Mouse (Mus musculus): Measurements from ENCODE around the gene Dpp8. TPM values are rescaled to one million over a fixed set of nuclear protein-coding genes. Genes with fewer than 3 reads are reported as not detected.
A peak's percentile ranks its signal among the peaks of the same experiment; 100 is the strongest.
"Not testable (repeated sequence)": the region's sequence is repeated elsewhere in the genome, so short reads cannot be mapped to it uniquely, and the experiment has no call there.

The Dpp8 gene
- polyA plus RNA-seq, 1 experiment from 2014 or later, result 17.7 TPM

DNA sequence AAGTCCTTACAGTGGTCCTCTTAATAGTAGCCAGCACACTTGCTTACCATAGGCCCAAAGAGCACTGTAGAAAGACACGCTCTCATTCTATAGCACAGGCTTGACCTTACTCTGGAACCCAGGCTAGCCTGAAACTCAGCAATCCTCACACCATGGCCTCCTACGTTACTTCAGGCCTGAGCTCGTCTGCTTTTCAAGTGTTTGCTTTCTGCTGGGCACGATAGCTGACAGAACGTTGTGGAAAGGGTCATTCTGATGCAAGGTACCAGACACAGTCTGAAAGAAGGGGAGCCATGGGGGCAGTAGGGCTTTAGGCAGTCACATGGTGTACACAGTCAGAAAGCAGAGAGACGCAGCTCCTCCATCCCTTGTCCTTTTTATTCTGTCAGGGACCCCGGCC lies 32.0 kb downstream of the Dpp8 start:
- Histone ChIP-seq H3K27ac (replicated peaks) (no peak overlapping the region), H3K9ac (no peak overlapping the region), H3K36me3 (replicated peaks) (peaks cover 89% of the 10 kb centered on the region), H3K9me3 (replicated peaks) (no peaks in the 10 kb centered on the region), H3K4me3 (replicated peaks) (no peak overlapping the region), H3K4me2 (no peak overlapping the region), H3K27me3 (no peaks in the 10 kb centered on the region), H3K4me1 (replicated peaks) (peaks cover 11% of the 10 kb centered on the region)
- 92% methylated on average over 7 of the region's 7 CpGs for WGBS (ENCODE audit: insufficient replicate concordance)
- ATAC-seq (ENCODE audit: insufficient read depth), result no peak

DNA sequence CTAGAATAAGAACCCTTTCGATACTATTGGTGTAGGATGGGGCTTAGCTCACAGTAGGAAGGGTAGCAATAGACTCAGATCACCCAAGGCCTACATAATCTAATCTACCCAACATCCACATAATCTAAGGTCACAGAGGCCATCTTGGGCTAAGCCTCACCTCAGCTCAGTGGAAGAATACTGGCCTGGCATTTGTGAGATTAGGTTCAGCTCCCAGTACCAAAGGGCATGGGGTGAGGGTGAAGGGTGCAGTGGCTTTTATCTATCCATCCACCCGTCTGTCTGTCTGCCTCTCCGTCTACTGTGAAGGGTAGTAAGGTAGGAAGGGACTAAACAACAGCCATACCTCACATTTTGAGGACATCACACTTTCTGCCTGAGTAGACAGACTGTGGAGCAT lies 38.4 kb downstream of the Dpp8 start:
- 29% methylated on average over 3 of the region's 3 CpGs for WGBS (ENCODE audit: insufficient replicate concordance)
- no peaks in the 10 kb centered on the region for H3K27me3 ChIP-seq
- H3K4me3 ChIP-seq (replicated peaks), result no peak overlapping the region
- H3K27ac ChIP-seq (replicated peaks), result peak overlapping the region; percentile 85
- H3K4me1 ChIP-seq (replicated peaks), result peaks cover 53% of the 10 kb centered on the region
- peak overlapping the region; percentile 31 for H3K4me2 ChIP-seq
- H3K9me3 ChIP-seq (replicated peaks), result no peaks in the 10 kb centered on the region
- ATAC-seq (ENCODE audit: insufficient read depth), result peak; percentile 97
- no peak overlapping the region for H3K9ac ChIP-seq
- H3K36me3 ChIP-seq (replicated peaks), result peaks cover 90% of the 10 kb centered on the region

DNA sequence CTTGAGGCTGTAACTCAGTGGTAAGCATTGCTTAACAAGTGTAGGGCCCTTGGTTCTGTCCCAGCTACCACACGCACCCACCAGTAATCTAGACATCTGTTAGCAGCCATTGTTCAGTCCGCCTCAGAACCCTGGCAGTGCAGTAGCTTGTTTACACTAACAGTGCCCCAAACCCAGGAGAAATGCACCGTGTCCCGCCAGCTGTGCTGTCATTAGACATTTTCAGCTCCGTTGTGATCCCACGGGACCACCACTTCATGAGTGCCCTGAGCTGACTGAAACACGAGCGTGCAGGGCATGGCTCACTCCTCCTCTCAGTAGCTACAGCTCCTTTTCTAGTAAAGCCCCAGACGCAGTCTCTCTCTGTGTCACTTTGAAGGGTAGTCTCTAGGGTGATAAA lies 41.3 kb downstream of the Dpp8 start:
- Histone ChIP-seq H3K36me3 (replicated peaks) (peaks cover 92% of the 10 kb centered on the region), H3K27ac (replicated peaks) (no peak overlapping the region), H3K9me3 (replicated peaks) (no peaks in the 10 kb centered on the region), H3K27me3 (no peaks in the 10 kb centered on the region), H3K4me2 (no peak overlapping the region), H3K9ac (no peak overlapping the region), H3K4me3 (replicated peaks) (no peak overlapping the region), H3K4me1 (replicated peaks) (peaks cover 48% of the 10 kb centered on the region)
- ATAC-seq (ENCODE audit: insufficient read depth), result no peak
- 74% methylated on average over 9 of the region's 9 CpGs for WGBS (ENCODE audit: insufficient replicate concordance)

DNA sequence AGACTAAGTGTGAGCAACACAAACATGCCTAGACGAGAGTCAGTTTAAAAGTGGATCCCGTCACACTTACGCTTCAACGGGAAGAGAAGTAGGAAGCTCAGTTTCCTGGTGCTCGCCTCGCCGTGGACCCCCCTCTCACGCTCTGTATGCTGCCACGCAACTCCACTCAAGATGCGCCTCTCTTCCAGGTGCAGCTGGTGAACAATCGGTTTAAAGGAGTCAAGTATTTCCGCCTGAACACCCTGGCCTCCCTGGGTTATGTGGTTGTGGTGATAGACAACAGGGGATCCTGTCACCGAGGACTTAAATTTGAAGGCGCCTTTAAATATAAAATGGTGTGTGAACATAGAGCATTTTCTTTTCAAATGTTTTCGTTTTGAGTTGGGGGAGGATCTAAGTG lies 42.0 kb downstream of the Dpp8 start:
- Histone ChIP-seq H3K9me3 (replicated peaks) (no peaks in the 10 kb centered on the region), H3K9ac (no peak overlapping the region), H3K36me3 (replicated peaks) (peaks cover 92% of the 10 kb centered on the region), H3K27me3 (no peaks in the 10 kb centered on the region), H3K4me1 (replicated peaks) (peaks cover 41% of the 10 kb centered on the region), H3K27ac (replicated peaks) (0 out of 2 replicates have a peak overlapping the region, but pooled peaks have one; percentile 51), H3K4me3 (replicated peaks) (no peak overlapping the region), H3K4me2 (no peak overlapping the region)
- WGBS (ENCODE audit: insufficient replicate concordance), result 69% methylated on average over 15 of the region's 15 CpGs
- ATAC-seq (ENCODE audit: insufficient read depth), result no peak

DNA sequence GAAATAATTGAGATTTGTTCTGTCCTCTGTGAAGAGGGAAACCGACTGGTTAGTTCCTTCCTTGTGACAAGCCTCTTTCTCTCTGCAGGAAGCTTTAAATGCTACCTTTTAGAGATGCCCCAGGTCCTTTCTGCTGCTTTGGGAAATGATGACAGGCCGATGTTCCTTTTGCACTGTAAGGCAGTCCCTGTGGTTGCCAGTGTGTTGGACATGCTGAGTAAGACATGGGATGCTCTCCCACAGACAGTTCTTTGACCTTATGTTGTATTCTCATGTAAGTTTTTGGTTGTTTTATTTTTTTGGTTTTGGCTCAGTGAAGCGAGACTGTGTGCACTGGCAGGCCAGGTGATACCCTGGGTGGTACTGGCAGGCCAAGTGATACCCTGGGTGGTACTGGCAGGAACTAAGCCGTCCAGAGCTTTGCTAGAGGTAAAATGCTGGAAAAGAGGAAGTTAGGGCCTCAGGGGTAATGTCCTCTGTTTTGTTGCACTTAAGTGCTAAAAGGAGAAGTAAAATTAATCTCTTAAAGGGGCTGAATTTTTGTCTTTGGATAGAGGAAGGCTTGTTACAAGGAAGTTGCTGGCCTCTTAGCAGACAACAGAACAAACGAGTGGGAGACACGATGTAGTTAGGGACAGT lies 42.8 kb downstream of the Dpp8 start:
- Histone ChIP-seq H3K4me3 (replicated peaks) (no peak overlapping the region), H3K4me1 (replicated peaks) (peaks cover 35% of the 10 kb centered on the region), H3K36me3 (replicated peaks) (peaks cover 94% of the 10 kb centered on the region), H3K27ac (replicated peaks) (peak overlapping the region; percentile 51; the same call in 1 of the 2 replicates), H3K9me3 (replicated peaks) (no peaks in the 10 kb centered on the region), H3K27me3 (no peaks in the 10 kb centered on the region), H3K9ac (no peak overlapping the region), H3K4me2 (no peak overlapping the region)
- 38% methylated on average over 6 of the region's 6 CpGs for WGBS (ENCODE audit: insufficient replicate concordance)
- ATAC-seq (ENCODE audit: insufficient read depth), result no peak

DNA sequence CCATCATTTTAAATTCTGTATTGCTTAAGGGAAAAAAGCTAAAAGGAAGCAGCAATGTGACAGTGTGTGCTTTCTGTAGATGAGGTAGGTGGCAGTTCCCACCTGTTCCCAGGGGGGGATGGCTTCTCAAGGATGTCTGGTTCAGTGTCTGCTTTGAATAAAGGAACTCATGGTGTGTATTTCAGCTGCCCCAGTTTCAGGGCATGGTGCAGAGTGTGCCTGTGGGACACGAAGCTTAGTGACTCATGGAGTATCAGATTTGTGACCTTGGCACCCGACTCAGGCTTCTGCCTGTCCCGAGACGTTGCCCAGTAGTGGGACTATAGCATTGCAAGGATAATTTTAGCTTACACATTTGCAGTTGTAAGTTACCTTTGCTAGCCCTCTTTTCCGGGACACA lies 45.3 kb downstream of the Dpp8 start:
- Histone ChIP-seq H3K9me3 (replicated peaks) (no peaks in the 10 kb centered on the region), H3K4me2 (no peak overlapping the region), H3K27me3 (no peaks in the 10 kb centered on the region), H3K4me3 (replicated peaks) (no peak overlapping the region), H3K27ac (replicated peaks) (no peak overlapping the region), H3K36me3 (replicated peaks) (peaks cover 97% of the 10 kb centered on the region), H3K9ac (no peak overlapping the region), H3K4me1 (replicated peaks) (peaks cover 12% of the 10 kb centered on the region; the same call in 1 of the 2 replicates)
- no peak for ATAC-seq (ENCODE audit: insufficient read depth)
- WGBS (ENCODE audit: insufficient replicate concordance), result 76% methylated on average over 5 of the region's 5 CpGs

DNA sequence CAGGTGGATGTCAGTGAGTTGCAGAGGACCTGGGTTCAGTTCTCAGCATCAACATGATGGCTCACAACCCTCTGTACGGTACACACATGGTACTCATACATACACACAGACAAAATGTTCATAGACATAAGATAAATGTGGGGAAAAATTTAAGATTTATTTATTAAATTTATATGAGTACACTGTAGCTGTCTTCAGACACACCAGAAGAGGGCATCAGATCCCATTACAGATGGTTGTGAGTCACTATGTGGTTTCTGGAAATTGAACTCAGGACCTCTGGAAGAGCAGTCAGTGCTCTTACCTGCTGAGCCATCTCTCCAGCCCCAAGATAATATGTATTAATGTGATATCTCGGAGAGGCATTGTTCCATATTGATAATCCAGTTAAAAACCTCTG lies 47.9 kb downstream of the Dpp8 start:
- Histone ChIP-seq H3K4me1 (replicated peaks) (peaks cover 12% of the 10 kb centered on the region), H3K36me3 (replicated peaks) (peaks cover 90% of the 10 kb centered on the region)
- not testable (repeated sequence) for H3K4me2 ChIP-seq; H3K27ac ChIP-seq (replicated peaks); H3K27me3 ChIP-seq; H3K9ac ChIP-seq; H3K9me3 ChIP-seq (replicated peaks); ATAC-seq (ENCODE audit: insufficient read depth); H3K4me3 ChIP-seq (replicated peaks)
- WGBS (ENCODE audit: insufficient replicate concordance), result 81% methylated on average over 2 of the region's 2 CpGs

DNA sequence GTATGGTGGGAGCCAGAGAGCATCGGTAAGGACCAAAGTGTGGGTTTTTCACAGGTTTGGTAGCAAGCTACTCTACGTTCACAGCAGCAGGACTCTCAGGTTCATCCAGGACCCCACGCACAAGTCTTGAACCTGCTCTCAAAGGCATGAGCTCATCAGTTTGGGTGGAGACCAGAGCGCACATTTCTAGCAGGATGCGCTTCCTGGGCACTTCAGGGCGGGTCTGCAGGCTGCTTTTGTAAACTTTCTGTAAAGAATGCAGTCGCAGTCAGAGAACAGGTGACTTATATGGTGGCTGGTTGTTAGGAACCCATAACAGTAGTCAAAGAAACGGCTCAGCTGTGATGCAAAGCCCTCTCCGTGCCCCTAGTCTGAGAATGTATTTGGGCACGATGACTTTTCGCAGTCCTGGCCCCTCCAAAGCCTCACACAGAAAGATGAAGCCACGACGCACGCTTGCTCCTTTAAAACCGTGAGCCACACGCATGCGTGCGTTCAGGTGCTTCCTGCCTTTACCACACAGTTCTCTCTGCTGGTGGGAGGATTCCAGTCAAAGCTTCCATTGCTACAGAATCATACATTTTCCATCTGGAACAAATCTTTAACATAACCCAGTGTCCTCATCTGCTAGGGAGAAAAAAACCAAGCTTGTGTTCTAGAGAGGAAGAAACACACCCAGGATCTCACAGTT lies 51.0 kb downstream of the Dpp8 start:
- Histone ChIP-seq H3K27ac (replicated peaks) (no peak overlapping the region), H3K9ac (no peak overlapping the region), H3K9me3 (replicated peaks) (no peaks in the 10 kb centered on the region), H3K4me3 (replicated peaks) (no peak overlapping the region), H3K36me3 (replicated peaks) (peaks cover 60% of the 10 kb centered on the region), H3K4me1 (replicated peaks) (peaks cover 29% of the 10 kb centered on the region), H3K4me2 (no peak overlapping the region), H3K27me3 (no peaks in the 10 kb centered on the region)
- no peak for ATAC-seq (ENCODE audit: insufficient read depth)
- 86% methylated on average over 18 of the region's 18 CpGs for WGBS (ENCODE audit: insufficient replicate concordance)

DNA sequence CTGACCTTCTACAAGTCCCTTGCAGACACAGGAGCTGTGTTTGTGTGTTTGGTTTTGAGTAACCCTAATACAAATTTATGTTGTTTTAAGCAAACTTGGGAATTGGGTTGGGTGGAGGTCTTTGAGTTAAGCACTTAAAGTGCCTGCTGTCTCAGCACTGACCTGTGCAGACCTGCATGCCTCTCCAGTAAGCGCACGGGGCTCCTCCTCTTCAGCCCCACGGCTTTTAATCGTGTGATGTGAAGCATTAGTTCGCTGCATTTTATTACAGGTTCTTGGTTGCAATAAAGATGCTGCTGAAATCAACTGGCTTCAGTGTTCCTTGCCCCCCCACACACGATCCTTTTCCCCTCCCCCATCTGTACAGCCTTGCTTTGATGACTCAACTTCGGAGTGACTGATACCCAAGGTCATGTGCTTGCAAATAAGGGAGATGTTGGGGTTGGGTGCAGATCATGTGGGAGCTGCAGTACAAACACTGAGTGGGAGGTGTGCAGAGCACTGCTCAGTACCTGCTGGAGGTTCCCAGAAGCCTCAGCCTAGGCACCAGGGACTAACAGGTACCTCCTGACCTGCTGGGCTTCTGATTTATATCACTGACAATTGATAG lies 52.1 kb downstream of the Dpp8 start:
- peak; percentile 79 for ATAC-seq (ENCODE audit: insufficient read depth)
- H3K4me3 ChIP-seq (replicated peaks), result no peak overlapping the region
- 66% methylated on average over 7 of the region's 7 CpGs for WGBS (ENCODE audit: insufficient replicate concordance)
- H3K27ac ChIP-seq (replicated peaks), result no peak overlapping the region
- H3K4me1 ChIP-seq (replicated peaks), result peaks cover 29% of the 10 kb centered on the region
- H3K9me3 ChIP-seq (replicated peaks), result no peaks in the 10 kb centered on the region
- peaks cover 49% of the 10 kb centered on the region for H3K36me3 ChIP-seq (replicated peaks)
- H3K9ac ChIP-seq, result no peak overlapping the region
- H3K27me3 ChIP-seq, result no peaks in the 10 kb centered on the region
- H3K4me2 ChIP-seq, result no peak overlapping the region

DNA sequence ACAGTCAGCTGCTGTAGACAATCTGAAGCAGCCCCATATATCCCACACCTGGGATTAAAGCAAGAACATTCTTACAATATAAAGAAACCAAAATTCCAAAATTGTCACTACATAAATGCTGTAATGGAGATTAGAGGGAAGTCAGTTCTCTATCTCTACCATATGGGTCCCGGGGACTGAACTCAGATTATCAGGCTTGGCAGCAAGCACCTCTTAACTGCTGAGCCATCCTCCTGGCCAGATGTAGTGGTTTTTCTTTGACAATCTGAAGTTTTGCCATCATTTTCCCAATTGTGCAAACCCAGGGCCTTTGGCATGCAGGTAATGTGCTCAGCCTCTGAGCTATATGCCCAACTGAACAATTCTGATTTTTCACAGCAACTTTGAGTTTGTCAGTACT lies 53.1 kb downstream of the Dpp8 start:
- H3K4me1 ChIP-seq (replicated peaks), result peaks cover 29% of the 10 kb centered on the region
- H3K9me3 ChIP-seq (replicated peaks), result no peaks in the 10 kb centered on the region
- WGBS (ENCODE audit: insufficient replicate concordance), result 25% methylated on average over 1 of the region's 1 CpGs
- H3K36me3 ChIP-seq (replicated peaks), result peaks cover 39% of the 10 kb centered on the region
- H3K9ac ChIP-seq, result no peak overlapping the region
- H3K4me3 ChIP-seq (replicated peaks), result no peak overlapping the region
- no peak for ATAC-seq (ENCODE audit: insufficient read depth)
- H3K27me3 ChIP-seq, result no peaks in the 10 kb centered on the region
- no peak overlapping the region for H3K27ac ChIP-seq (replicated peaks)
- no peak overlapping the region for H3K4me2 ChIP-seq

DNA sequence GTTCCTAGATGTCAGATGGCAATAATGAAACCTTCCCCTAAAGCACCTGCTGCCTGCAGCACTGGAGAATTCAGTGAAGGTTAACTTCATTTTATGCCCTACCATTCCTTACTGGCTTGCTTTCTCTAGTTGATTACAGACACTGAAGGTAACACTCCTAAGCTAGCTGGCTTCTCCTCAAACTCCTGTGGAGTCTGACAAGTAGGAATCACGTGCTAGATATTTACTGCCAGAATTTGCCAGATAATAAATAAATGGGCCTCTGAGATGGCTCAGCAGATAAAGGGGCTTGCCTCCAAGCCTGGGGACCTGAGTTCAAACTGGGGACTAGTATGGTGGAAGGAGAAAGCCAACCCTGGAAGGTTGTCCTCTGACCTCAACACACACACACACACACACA lies 54.6 kb downstream of the Dpp8 start:
- no peak for ATAC-seq (ENCODE audit: insufficient read depth)
- Histone ChIP-seq H3K9me3 (replicated peaks) (no peaks in the 10 kb centered on the region), H3K4me2 (no peak overlapping the region), H3K27me3 (no peaks in the 10 kb centered on the region), H3K27ac (replicated peaks) (no peak overlapping the region), H3K9ac (no peak overlapping the region), H3K4me3 (replicated peaks) (no peak overlapping the region), H3K36me3 (replicated peaks) (peaks cover 25% of the 10 kb centered on the region), H3K4me1 (replicated peaks) (peaks cover 29% of the 10 kb centered on the region)
- 34% methylated on average over 1 of the region's 1 CpGs for WGBS (ENCODE audit: insufficient replicate concordance)
